14 mouse cellular contexts compared by ENCODE assay signal in genomic region chr5:37383570-37383969, GRCm38 (mm10). TPM values are rescaled to one million over a fixed set of nuclear protein-coding genes. Genes with fewer than 3 reads are reported as not detected.
A peak's percentile ranks its signal among the peaks of the same experiment; 100 is the strongest.
DNase-seq lines count a peak whose midpoint lies in the region; ATAC-seq and TF ChIP-seq lines count a peak whose summit lies in the region.
"Had no signal": no experiment of that assay in that cellular context is flagged by ENCODE, and none has a peak within 500 bp of the region (broad histone marks: within the 10 kb centered on the region; RNA-seq: fewer than 3 reads in every experiment).

No protein-coding gene starts in this region.

- WGBS in intestine, postnatal 0 days = 79% methylated on average over 3 of the region's 3 CpGs
- 98% methylated on average over 3 of the region's 3 CpGs for WGBS in intestine, embryonic 16.5 days
- WGBS in lung, postnatal 0 days = 90% methylated on average over 3 of the region's 3 CpGs

- no peaks in the 10 kb centered on the region for H3K4me1 ChIP-seq in intestine, postnatal 0 days (replicated peaks; ENCODE audit: control insufficient read depth, insufficient read depth, low read length)
- H3K4me1 ChIP-seq in intestine, embryonic 16.5 days (ENCODE audit: control insufficient read depth, insufficient read depth, low read length) = no peaks in the 10 kb centered on the region
- no peaks in the 10 kb centered on the region for H3K4me1 ChIP-seq in lung, postnatal 0 days (ENCODE audit: insufficient read depth, low read depth, low read length)
- H3K4me1 ChIP-seq: limb, embryonic 12.5 days had no signal

- H3K36me3 ChIP-seq in intestine, postnatal 0 days (ENCODE audit: control insufficient read depth, insufficient read depth) = peaks cover 7% of the 10 kb centered on the region; the same call in 1 of the 2 replicates
- H3K36me3 ChIP-seq in intestine, embryonic 16.5 days (ENCODE audit: control insufficient read depth, insufficient read depth, low read length) = no peaks in the 10 kb centered on the region; the same call in 1 of the 2 replicates
- H3K36me3 ChIP-seq in lung, postnatal 0 days (ENCODE audit: insufficient read depth, low read length) = no peaks in the 10 kb centered on the region

- H3K9ac ChIP-seq in intestine, postnatal 0 days (ENCODE audit: low read depth, low read length) = no peak overlapping the region
- no peak overlapping the region for H3K9ac ChIP-seq in intestine, embryonic 16.5 days (ENCODE audit: low read depth, low read length)
- no peak overlapping the region for H3K9ac ChIP-seq in lung, postnatal 0 days (replicated peaks; ENCODE audit: low read depth)
- H3K9ac ChIP-seq: limb, embryonic 12.5 days had no signal

- no peak overlapping the region for H3K27ac ChIP-seq in intestine, postnatal 0 days (ENCODE audit: low read depth, low read length)
- no peak overlapping the region for H3K27ac ChIP-seq in intestine, embryonic 16.5 days (ENCODE audit: low read length)
- no peak overlapping the region for H3K27ac ChIP-seq in lung, postnatal 0 days (ENCODE audit: low read length)
- H3K27ac ChIP-seq: limb, embryonic 12.5 days had no signal

- no peaks in the 10 kb centered on the region for H3K9me3 ChIP-seq in intestine, postnatal 0 days (ENCODE audit: control insufficient read depth)
- H3K9me3 ChIP-seq in intestine, embryonic 16.5 days (ENCODE audit: control insufficient read depth, low read length) = no peaks in the 10 kb centered on the region
- no peaks in the 10 kb centered on the region for H3K9me3 ChIP-seq in lung, postnatal 0 days (ENCODE audit: low read length)
- H3K9me3 ChIP-seq: limb, embryonic 12.5 days had no signal

- H3K4me2 ChIP-seq in intestine, postnatal 0 days (replicated peaks; ENCODE audit: low read depth) = no peak overlapping the region
- no peak overlapping the region for H3K4me2 ChIP-seq in intestine, embryonic 16.5 days (ENCODE audit: low read depth, low read length)
- H3K4me2 ChIP-seq in lung, postnatal 0 days (replicated peaks; ENCODE audit: low read depth, low read length) = no peak overlapping the region
- H3K4me2 ChIP-seq: limb, embryonic 12.5 days had no signal

- DNase-seq in adrenal gland, adult 2 months = peak; percentile 15
- DNase-seq in adrenal gland, adult 8-10 months = no peak
- DNase-seq in lung, postnatal 0 days (ENCODE audit: low spot score) = no peak
- no peak for DNase-seq in lung, postnatal 4 days
- peak; percentile 19 for DNase-seq in heart, postnatal 4 days
- DNase-seq in right cerebral cortex, adult 2 months (ENCODE audit: low spot score in 2 of 2) = no peak
- DNase-seq: cerebellum, adult 11-12 months; layer of hippocampus, postnatal 36 days; thymus, adult 18-20 months had no signal

- no peak overlapping the region for H3K4me3 ChIP-seq in intestine, postnatal 0 days (ENCODE audit: low read depth, low read length)
- H3K4me3 ChIP-seq in intestine, embryonic 16.5 days (ENCODE audit: low read length) = no peak overlapping the region
- H3K4me3 ChIP-seq in lung, postnatal 0 days (ENCODE audit: low read depth, low read length) = no peak overlapping the region
- H3K4me3 ChIP-seq: limb, embryonic 12.5 days had no signal

- no peak for TF ChIP-seq EP300 in lung, postnatal 0 days (IDR thresholded peaks at IDR 0.05)

- TF ChIP-seq CTCF in intestine, postnatal 0 days (IDR thresholded peaks at IDR 0.05; ENCODE audit: low read depth) = peak; percentile 50
- TF ChIP-seq CTCF in lung, postnatal 0 days (IDR thresholded peaks at IDR 0.05) = peak; percentile 41

- no peak for ATAC-seq in intestine, postnatal 0 days
- ATAC-seq in intestine, embryonic 16.5 days = no peak
- no peak for ATAC-seq in lung, postnatal 0 days

- no peaks in the 10 kb centered on the region for H3K27me3 ChIP-seq in intestine, postnatal 0 days (replicated peaks; ENCODE audit: control insufficient read depth, insufficient read depth, low read length)
- no peaks in the 10 kb centered on the region for H3K27me3 ChIP-seq in intestine, embryonic 16.5 days (replicated peaks; ENCODE audit: control insufficient read depth, insufficient read depth, low read length)
- H3K27me3 ChIP-seq in lung, postnatal 0 days (replicated peaks; ENCODE audit: insufficient read depth, low read length) = no peaks in the 10 kb centered on the region
- H3K27me3 ChIP-seq: limb, embryonic 12.5 days had no signal

RNA-seq across cellular contexts. Expression of gene Evc2, which starts 45.3 kb away (rescaled TPM):
- total RNA-seq in adrenal gland, adult 2 months (2021) = 10 to 100 TPM; 11.8 to 19.8 TPM
- 19.6 and 22.1 TPM in 2 replicates for polyA plus RNA-seq in adrenal gland, adult 2 months (2012; rRNA removed)
- total RNA-seq in adrenal gland, adult 8-10 months (2022) = 10 to 100 TPM; 21.4 to 34.0 (median 27.6) TPM
- polyA plus RNA-seq in intestine, postnatal 0 days (2015; fragmentation: Nextera tagmentation; extraction: Ambion mirVana) = 1.8 and 2.1 TPM in 2 replicates
- polyA plus RNA-seq in intestine, embryonic 16.5 days (2015; fragmentation: Nextera tagmentation; extraction: Ambion mirVana) = 8.5 and 9.4 TPM in 2 replicates
- polyA plus RNA-seq in lung, postnatal 0 days (2015; fragmentation: Nextera tagmentation; extraction: Ambion mirVana) = 4.7 and 4.9 TPM in 2 replicates
- 1 to 10 TPM; 6.5 to 8.1 TPM for total RNA-seq in heart, postnatal 4 days (2021)
- total RNA-seq: monocyte, adult 5-6 weeks had no signal

RNA-seq across cellular contexts. Expression of gene Evc, which starts 46.9 kb away (rescaled TPM):
- 10 to 100 TPM in 1 of 2 experiments, 1 to 10 TPM in 1; 9.9 to 16.6 TPM for total RNA-seq in adrenal gland, adult 2 months (2021)
- 9.3 and 11.8 TPM in 2 replicates for polyA plus RNA-seq in adrenal gland, adult 2 months (2012; rRNA removed)
- 10 to 100 TPM; 14.8 to 23.7 (median 19.3) TPM for total RNA-seq in adrenal gland, adult 8-10 months (2022)
- 1.7 and 2.2 TPM in 2 replicates for polyA plus RNA-seq in intestine, postnatal 0 days (2015; fragmentation: Nextera tagmentation; extraction: Ambion mirVana)
- 8.8 and 10.5 TPM in 2 replicates for polyA plus RNA-seq in intestine, embryonic 16.5 days (2015; fragmentation: Nextera tagmentation; extraction: Ambion mirVana)
- 2.2 and 3.2 TPM in 2 replicates for polyA plus RNA-seq in lung, postnatal 0 days (2015; fragmentation: Nextera tagmentation; extraction: Ambion mirVana)
- 1 to 10 TPM; 7.0 to 7.4 TPM for total RNA-seq in heart, postnatal 4 days (2021)
- total RNA-seq: megakaryocyte progenitor cell, adult 5-6 weeks had no signal

Comparison
In these comparisons a context has a peak if more than half of its experiments do, and no peak if none do; other contexts are left out.
1. DNase-seq: peak in adrenal gland, adult 2 months (single experiment) and heart, postnatal 4 days (single experiment); none in adrenal gland, adult 8-10 months (single experiment), lung, postnatal 0 days (single experiment), lung, postnatal 4 days (0 of 2) and right cerebral cortex, adult 2 months (0 of 2).